Mouse (Mus musculus) cerebellum, adult 9-11 months (tissue): ENCODE data around the gene Gm16223.

Experiments
- DNase-seq: peaks from one replicate; pipeline ENCODE4 v3.0.0; 2022

The Gm16223 gene

DNA sequence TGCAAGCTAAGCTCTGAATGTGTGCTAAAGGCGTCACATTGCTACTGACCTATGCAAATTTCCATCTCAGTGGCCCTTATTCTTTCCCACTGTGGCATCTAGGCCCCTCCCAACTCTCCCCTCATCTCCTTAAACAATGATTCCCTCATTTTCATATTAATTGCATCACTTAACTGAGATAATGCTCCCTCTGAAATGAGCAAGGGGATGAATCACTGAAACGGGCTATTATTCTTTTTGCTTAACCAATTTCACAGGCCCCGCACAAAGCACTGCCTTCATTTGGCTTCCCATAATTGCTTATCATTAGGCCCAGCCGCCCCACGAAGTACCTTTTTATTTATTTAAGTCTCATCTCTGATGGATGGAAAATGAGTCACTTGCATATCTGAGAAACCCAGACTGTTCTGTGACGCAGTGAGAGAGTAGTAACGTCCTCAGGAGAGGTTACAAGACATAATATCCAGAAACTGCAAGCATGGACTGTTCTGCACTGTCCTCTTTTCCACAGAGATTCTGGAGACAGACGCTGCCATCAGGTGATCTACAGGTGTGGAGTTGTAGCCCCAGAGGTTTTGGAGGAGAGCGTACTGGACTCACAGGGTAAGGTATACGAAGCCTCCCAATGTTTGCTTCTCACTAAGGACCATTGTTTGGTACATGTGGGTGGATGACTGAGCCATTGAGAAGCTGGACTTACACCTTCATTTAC, at the start of gene Gm16223:
Gene Gm16223 (plus strand): TSS at position 485 of the 712 bp plus-strand sequence.
- DNase-seq, result no peak

DNA sequence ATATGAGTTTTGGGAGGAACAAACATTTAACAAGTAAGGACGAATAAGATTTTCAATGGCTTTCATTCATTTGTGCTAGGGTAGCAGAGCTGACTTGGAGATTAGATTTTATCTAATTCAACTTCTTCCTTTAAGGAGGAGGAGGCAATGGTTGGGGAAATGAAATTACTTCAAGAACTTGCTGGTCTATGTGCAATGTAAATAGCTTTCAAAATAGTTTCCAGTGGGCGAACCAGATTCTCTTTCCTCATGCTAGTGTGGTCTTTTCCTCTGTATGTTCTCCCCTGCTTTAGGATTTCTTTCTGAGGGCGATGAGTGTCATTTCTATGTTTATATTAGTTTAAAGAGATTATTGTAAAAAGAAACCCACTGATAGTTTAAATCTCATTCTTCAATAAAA, 45.7 kb upstream of the Gm16223 start:
- DNase-seq, result no peak

DNA sequence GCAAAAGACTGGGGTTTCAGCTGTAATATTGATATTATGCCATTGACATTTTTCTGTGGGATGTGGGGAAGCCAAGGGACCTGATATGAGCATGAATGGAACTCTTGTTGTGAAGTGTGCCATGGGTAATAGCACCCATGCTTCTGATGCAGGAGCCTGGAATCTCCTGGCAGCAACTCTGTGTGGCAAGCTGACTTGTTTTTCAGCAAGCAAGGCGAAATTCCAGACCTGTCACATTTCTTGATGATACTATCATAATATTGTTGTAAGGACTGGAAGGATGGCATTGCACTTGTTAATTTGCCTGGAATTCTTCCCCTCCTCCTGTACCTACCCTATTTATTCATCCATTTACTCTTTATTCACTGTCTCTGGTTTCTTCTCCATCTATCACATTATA, 44.2 kb upstream of the Gm16223 start:
- no peak for DNase-seq

DNA sequence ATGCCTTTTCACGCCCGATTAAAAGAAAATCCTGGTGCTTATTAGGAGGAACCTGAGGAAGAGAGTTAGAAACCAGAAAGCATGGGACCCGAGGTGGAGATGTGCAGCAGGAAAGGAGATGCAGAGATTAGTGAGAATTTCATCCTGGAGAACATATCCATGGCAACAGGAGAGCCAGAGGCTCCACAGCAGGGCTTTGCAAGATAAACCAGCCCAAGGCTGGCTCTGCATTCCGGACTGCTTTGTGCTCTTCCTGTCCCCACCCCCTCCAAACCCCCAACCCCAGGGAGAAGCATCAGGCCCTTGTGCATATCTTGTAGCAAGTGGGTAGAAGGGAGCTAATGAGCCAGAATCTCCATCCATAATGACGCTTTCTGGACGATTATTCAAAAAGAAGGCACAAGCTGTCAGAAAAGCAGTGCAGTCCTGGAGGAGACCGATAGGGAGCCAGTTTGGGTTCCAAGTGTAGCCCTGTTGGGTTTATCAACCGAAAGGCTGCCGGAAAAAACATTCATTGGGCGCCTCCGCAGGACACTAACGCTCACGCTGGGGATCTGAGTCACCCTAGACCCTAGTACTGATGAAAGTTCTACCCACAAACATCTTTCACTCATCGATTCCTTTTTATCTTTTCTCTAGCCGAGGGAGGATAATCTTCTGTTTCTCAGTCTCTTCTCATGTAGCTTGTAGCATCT, 31.2 kb upstream of the Gm16223 start:
- no peak for DNase-seq

DNA sequence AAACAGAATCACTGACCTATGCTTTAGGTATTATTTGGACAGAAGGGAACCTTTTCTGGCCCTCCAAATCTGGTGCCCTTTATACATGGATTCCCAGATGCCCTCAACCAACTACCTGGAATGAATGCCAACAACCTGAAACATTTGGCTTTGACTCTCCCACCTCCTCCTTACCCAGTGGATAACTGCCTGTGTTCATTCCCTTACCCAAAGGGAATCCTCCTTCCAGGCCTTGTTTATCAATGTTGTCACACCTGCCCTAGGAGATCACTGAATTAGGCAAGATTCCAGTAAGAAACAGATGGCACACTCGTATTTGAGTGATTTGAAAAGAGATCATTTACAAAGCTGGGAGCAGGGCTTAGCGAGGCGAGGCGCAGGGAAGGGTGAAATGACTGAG, 13.1 kb upstream of the Gm16223 start:
- DNase-seq, result peak; percentile 89

DNA sequence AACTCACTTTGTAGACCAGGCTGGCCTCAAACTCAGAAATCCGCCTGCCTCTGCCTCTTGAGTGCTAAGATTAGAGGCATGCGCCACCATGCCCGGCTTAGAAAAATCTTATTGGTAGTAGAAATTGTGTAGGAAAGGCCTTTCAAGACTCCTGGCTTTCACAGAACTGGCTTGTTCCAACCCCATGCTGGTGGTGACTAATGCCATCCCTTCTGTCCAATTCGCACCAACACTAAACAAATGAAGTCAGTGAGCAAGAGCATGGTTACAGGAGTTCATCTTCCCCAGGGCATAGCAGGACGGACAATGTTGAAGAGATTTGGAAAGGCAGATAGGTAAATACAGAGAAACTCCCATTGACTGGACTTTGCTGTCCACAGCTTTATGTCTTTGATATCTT, 12.6 kb upstream of the Gm16223 start:
- DNase-seq, result peak; percentile 84

DNA sequence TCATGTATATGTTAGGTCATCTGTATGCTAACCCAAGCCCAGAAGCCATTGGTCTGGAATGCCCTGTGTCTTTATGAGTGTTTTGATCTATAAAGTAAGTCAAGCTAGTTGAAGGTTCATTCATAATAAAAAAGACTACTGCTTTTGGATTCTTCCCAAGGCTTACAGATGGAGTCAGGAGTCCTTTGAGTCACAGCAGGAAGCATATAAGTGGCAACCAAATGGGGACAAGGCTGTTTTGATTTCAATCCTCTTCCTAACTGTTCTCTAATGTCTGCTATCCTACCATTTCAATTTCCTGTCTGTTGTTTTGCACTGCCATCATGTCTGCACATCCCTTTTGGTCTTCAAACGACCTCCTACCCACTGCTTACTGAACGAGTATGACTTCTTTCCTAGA, 2.7 kb upstream of the Gm16223 start:
- peak; percentile 7 for DNase-seq

DNA sequence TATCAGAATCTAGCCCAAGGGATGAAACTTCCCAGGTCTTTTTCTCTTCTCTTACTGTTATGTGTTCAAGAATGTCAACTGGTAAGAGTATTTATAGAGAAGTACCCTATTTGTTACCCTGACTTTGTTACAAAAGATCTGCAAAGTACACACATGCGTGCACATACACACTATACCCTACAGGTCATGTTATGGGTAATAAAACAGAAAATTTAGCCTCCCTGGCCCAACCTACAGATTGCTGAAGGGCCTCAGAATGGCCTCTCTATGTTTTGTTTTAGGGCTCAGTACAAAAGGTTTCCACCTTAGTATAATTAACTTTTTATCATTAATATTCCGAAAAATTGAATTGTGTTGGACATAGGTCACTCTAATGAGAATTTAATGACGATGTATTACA, 685 bp upstream of the Gm16223 start:
- DNase-seq, result no peak

DNA sequence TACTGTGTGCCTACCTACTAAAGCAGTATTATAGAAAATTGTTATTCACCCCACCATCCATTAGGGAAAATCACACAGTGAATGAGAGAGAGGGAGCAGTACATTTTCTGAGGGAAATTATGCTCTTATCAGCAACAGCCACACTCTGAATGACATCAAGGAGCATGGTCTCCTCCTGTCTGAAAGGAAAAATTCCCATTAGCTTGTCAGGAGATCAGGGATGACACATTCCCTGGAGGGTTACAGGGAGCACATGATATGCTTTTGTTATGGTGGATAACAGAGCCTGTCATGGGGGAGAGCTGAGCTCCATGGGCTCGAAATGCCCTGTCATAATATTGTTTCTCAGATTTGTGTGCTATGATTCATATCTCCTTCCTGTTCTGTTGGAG, 424 bp downstream of the Gm16223 start:
- no peak for DNase-seq

DNA sequence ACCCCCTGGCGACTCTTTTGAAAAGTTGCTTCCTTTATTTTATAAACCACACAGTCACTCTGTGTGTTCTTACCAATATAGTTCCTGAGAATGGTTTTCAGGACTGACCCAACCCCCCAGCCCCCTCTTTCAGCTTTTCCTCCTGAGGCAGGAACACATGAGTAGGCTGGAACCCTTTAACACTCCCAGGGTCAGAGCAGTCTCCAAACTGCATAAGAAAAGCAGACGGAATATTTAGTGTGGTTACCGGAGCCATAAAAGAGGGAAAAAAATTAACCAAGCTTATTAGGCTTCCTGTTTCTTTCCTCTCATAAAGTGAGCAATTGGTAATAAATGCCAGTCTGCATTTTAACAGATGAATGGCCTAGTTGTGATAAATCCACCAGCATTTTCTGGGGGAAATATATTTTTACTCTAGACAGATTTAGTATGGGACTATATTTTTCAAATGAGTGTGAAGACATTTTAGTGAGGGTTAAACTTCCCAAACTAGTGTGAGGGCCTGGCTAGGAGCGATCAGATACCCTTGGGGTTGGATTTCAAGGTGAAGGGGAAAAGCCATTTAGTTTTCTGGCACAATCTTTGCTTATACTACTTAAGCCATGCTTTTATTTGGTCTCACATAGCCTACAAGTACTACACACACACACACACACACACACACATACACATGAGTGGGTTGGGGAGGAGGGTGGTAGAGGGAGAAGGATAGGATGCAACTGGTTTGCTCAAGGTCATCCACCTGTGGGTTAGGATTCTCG, 49.0 kb downstream of the Gm16223 start:
- no peak for DNase-seq

DNA sequence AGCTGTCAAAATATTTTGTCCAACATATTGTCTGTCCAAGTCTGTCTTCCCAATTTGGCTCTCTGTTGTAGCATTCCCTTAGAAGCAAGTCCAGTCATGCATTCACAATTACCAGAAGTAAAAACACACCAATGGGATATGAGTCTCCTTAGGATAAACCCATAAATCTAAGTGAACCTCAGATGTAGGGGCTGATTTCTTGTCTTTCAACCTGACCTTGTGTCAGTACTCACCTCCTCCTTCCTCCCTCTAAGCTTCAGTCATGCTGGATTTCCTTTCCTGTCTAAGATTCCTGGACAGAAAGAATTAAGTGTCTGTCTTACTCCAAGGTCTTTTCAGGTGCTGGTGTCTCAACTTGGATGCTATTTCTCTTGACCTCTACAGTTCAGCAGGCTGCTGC, 57.8 kb downstream of the Gm16223 start:
- no peak for DNase-seq

DNA sequence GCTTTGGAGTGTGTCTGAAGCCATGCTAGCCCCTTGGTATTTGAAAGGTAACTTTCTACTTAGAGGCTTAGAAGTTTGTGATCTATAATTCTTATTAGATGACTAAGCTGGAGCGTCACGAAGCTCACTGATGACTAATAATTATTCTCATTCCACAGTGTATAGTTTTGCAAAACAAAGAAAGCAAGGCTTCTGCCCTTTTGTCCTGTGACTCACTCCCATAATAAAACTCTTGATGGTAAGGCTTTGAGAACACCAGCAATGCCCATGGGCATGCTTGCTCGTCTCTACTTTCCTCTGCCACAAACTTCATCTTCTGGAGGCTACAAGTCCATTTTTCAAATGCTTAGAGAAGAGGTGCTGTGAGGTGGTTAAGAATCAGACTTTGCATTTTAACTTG, 87.9 kb downstream of the Gm16223 start:
- DNase-seq, result no peak

DNA sequence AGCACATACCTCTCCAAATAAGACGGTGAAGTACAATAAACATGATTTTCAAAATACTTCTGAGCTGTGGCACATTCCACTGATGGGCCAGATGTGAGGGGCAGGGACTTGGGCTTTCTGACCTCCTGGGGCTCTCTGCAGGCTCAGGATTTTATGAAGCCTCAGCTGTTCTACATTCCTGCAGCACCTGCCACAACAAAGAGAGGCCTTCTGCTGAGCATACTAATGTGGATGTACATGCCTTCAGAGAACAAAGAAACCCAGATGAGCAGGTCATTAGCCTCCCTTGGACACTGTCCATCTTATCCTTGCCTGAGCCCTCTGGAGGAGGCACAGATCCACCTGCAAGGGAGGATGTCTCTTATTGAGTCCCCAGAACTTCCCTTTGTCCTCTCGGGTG, 97.0 kb downstream of the Gm16223 start:
- no peak for DNase-seq

DNA sequence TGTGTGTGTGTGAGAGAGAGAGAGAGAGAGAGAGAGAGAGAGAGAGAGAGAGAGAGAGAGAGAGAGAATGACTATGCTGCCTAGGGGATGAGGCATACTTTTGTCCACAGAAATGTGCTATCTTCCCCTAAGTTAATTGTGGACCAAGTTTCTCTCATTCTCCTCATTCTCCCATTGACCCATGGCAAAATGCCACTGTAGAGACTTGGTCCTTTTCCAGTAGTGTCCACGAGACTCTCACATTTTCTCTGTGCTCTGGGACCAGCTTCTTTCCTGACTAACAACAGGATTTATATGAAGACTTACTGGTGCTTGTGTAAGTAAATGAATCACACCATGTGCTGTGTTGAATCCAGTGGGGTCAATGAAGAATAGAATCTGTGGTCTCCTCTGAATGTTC, 98.6 kb downstream of the Gm16223 start:
- DNase-seq, result no peak

DNA sequence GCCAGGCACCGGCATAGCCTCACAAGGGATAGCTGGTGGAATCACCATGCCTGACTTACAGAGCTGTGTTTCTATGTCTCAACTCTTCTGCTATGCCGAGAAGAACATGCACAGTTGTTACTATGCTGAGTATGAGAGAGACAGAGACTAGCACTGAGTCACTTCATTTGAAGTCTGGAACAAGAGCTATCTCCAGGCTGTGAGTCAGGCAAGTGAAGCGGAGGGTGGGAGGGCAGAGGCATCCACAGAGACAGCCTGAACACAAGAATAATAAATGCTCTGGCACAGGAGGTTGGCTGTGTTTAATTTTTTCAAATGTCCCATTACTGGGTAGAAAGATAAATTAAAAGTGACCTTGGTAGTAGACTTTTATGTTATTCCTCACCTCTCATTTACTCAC, 100.3 kb downstream of the Gm16223 start:
- DNase-seq, result no peak

DNA sequence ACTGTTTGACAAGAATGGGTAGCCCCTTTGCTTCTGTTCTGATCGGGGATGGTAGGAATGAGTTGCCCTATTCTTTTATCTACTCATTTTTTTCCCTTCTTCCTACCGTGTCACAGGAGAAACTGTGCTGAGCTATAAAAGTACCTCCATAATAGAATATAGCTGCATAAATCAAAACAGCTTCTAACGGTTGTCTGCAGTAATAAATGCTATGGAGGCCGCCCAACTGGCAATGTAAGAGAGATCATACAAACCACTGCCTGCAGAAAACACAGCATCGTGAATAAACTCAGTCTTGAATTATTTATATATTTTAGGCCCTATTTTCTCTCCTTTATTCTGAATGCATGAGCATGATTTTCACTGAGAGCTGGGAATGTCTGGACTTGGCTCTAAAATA, 101.0 kb downstream of the Gm16223 start:
- DNase-seq, result no peak

DNA sequence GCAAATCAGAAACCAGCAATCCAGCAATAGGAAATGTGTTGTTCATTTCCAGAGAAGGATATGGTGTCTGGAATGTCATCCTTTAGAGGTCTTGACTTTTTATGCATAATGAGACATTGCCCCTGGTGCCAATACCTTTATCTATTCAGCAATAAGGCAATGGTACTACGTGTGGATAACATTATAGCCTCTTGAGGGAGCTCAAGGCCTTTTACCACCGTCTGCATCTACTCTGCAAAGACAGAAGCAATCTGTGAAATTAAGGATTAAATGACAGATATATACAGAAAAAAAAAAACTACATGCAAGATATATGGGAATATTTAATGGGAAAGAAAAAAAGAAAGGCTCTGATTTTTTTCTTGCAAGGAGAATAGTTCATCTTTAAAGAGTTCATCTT, 106.3 kb downstream of the Gm16223 start:
- DNase-seq, result no peak

DNA sequence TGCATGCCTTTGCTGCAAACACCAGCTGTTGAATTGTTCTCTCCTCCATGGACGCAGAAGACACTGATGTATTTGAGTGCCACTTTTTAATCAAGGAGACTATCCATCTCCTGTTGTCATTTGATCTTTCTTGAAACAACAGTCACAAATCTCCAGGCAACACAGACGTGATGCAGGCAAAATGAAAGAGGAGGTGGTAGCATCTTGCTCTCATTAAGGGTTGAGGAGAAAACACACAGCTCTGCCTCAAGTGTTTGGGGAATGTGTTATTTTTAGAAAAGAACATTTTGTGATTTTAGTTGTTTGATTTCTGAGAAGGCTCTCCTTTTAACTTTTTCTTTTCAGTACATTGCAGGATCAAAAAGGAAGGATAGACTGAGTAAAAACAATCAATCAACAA, 107.7 kb downstream of the Gm16223 start:
- DNase-seq, result no peak

DNA sequence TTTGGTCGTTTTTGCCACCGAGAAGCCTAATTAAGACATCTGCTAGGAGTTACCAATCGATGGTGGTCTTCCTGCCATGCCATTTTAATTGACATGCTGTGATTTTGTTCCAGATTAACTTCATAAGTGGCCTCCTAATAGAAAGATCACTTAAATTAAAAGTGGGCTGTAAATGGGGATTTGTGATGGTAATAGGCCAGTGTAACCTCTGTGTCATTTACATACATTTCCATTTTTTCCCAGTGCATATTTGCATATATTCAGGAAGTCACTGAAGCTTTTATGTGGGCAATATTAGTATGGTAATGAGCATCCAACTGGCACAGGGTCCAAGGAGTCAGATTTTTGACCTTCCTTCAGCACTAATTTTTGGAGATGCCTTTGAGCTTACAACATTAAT, 130.7 kb downstream of the Gm16223 start:
- no peak for DNase-seq

DNA sequence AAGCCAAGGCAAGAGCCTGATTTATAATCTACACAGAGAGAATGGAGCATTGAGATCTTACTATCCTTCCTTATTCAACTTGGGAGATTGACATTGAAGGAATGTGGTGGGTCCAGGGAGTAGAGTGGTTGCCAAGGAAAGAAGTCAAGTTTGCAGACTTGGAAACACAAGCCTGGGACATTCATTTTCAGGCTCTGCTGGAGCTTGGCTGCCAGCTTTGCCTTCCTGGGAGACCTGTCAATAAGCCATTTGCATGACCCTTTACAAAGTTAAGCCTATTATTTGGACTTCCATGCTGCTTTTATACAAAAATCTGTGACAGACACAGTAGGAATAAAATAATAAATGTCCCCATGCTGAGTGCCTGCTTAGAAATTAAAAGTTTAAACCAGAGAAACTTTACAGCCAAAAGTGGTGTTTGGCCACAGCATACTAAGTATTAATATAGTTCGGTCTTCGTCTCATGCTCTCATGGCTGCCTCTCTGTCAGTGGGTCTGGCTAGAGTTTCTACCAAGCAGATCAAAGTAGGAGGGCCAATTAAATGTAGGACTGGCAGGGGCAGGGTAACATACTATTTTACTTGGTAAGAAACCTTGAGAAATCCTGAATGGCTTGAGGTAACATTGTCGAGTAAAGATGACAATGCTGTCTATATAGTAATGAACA, 139.8 kb downstream of the Gm16223 start:
- peak; percentile 13 for DNase-seq

DNA sequence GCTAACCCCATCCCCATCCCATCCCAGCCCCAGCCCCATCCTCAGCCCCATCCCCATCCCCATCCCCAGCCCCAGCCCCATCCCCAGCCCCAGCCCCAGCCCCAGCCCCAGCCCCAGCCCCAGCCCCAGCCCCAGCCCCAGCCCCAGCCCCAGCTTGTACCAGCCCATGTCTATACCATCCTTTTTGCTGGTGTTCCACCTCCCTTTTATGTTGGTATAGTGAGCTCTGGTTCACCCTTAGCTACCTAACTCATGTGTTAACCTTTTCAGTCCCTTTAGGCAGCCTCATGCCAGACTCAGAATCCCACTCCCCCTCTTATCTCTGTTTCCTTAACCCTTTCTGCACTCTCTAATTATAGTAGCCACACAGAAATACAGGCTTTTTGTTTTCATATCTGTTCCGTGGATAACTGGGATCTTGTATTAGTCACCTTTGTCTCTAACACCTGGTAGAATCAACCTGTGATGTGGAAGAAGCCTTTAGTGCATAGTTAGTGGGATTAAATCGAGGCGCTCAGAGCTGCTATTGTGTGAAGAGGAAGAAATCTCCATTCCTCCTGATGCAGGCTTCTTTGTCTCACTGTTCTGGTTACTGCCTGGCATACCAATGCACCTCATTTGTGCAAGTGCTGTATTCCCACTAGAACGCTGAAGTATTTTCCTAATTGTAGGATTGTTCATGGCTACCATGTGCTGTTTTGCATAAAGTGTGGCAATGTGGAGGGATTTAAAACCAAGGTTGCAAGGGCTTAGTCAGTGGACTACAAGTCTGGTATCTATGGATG, 144.0 kb downstream of the Gm16223 start:
- no peak for DNase-seq

DNA sequence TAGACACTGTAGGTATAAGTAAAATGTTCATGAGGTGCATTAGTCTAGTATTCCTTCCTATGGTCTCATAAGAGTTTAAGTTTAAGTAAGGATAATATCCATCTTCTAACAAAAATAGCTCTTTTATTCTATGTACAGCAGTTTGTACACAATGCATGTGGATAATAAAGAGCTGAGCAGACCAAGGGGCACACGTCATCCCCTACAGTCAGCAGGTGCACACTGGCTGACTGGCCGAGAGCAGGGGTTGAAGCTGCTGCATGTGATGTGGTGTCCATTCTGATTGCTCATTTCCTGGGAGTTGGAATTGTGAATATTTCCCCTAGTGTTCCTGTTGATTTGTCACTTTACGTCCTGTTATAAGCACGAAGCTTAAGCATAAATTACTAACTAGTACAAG, 144.6 kb downstream of the Gm16223 start:
- no peak for DNase-seq

DNA sequence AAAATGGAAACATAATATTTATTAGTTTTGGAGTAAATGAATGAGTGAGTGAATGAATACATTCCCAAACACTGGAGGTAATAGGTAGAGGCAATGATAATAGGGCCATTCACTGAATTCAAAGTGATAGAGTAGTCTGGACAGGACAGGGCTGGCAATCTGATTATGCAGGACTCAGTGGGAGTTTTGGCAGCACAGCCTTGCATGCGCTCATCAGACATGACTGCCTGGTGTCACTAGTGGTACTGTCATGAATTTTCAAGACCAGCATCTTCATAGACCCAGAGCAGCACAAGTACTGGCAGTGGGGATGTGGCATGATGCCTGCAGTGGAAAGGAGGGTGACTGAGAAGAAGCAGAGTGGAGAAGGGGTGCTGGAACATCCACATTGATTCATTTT, 157.1 kb downstream of the Gm16223 start:
- no peak for DNase-seq
